In genomic region chr2:172904614-172905013, GRCm38 (mm10) we compare ENCODE assay signal across 21 mouse cellular contexts. TPM values are rescaled to one million over a fixed set of nuclear protein-coding genes. Genes with fewer than 3 reads are reported as not detected.
DNase-seq lines count a peak whose midpoint lies in the region; ATAC-seq and TF ChIP-seq lines count a peak whose summit lies in the region.
"Had no signal": no experiment of that assay in that cellular context is flagged by ENCODE, and none has a peak within 500 bp of the region (broad histone marks: within the 10 kb centered on the region; RNA-seq: fewer than 3 reads in every experiment).

No protein-coding gene starts in this region.

- no peak for ATAC-seq in intestine, embryonic 16.5 days
- ATAC-seq: CD4-positive, CD25-positive, alpha-beta regulatory T cell, adult 4 months; forebrain, embryonic 16.5 days; hindbrain, postnatal 0 days had no signal

- H3K4me1 ChIP-seq in heart, embryonic 10.5 days = peaks cover 86% of the 10 kb centered on the region
- H3K4me1 ChIP-seq in intestine, embryonic 16.5 days (ENCODE audit: control insufficient read depth, insufficient read depth, low read length) = peaks cover 30% of the 10 kb centered on the region
- no peaks in the 10 kb centered on the region for H3K4me1 ChIP-seq in cerebellum, adult 2 months (ENCODE audit: control insufficient read depth, insufficient read depth, low read length)

- 83% methylated on average over 6 of the region's 6 CpGs for WGBS in heart, embryonic 10.5 days
- 87% methylated on average over 6 of the region's 6 CpGs for WGBS in intestine, embryonic 16.5 days
- 75% methylated on average over 6 of the region's 6 CpGs for WGBS in cerebellum, adult 2 months

- no peak overlapping the region for H3K4me3 ChIP-seq in heart, embryonic 10.5 days
- H3K4me3 ChIP-seq in intestine, embryonic 16.5 days (ENCODE audit: low read length) = no peak overlapping the region
- no peak overlapping the region for H3K4me3 ChIP-seq in cerebellum, adult 2 months (replicated peaks; ENCODE audit: insufficient read depth, low read depth, low read length)
- H3K4me3 ChIP-seq: heart, embryonic 12.5 days; hindbrain, embryonic 12.5 days had no signal

- no peak for TF ChIP-seq CTCF in cerebellum, adult 2 months (IDR thresholded peaks at IDR 0.05; ENCODE audit: borderline replicate concordance, insufficient read depth, low read depth, low read length)

- TF ChIP-seq POLR2A in cerebellum, adult 2 months (IDR thresholded peaks at IDR 0.05; ENCODE audit: borderline replicate concordance, insufficient read depth, low read length) = no peak

- H3K9ac ChIP-seq in intestine, embryonic 16.5 days (ENCODE audit: low read depth, low read length) = no peak overlapping the region
- H3K9ac ChIP-seq: heart, embryonic 12.5 days; hindbrain, embryonic 12.5 days had no signal

- peak overlapping the region; percentile 67; the same call in 1 of the 2 replicates for H3K27ac ChIP-seq in heart, embryonic 10.5 days
- peak overlapping the region; percentile 61 for H3K27ac ChIP-seq in intestine, embryonic 16.5 days (ENCODE audit: low read length)
- no peak overlapping the region for H3K27ac ChIP-seq in cerebellum, adult 2 months (ENCODE audit: insufficient read depth, low read length)
- H3K27ac ChIP-seq: hindbrain, embryonic 12.5 days; hindbrain, postnatal 0 days had no signal

- peak; percentile 74 to 75 for DNase-seq in adrenal gland, adult (ENCODE audit: inconsistent age in 2 of 2, low spot score in 1 of 2)
- DNase-seq in adrenal gland, postnatal 25 days = no peak
- DNase-seq in heart, embryonic 10.5 days (ENCODE audit: low spot score) = no peak
- no peak for DNase-seq in heart, postnatal 14 days
- DNase-seq in adrenal gland, postnatal 36 days = peak; percentile 50 to 55
- no peak for DNase-seq in cerebellum, adult 2 months
- no peak for DNase-seq in layer of hippocampus, postnatal 14 days (ENCODE audit: low spot score in 2 of 2)
- DNase-seq: B cell, adult 2 months; cerebellum, adult 11 months; cerebellum, adult 9-10 months; cerebellum, postnatal 36 days; gastrocnemius, postnatal 10 days; heart, adult 18-20 months; kidney, adult 8-10 months had no signal

- intact Hi-C loops in heart, postnatal 14 days (cut with DNase I) = loop anchor here (5.0 kb wide), 1 partner anchor 32 kb away; no protein-coding TSS in a partner anchor

- H3K9me3 ChIP-seq in heart, embryonic 10.5 days = no peaks in the 10 kb centered on the region
- H3K9me3 ChIP-seq in intestine, embryonic 16.5 days (ENCODE audit: control insufficient read depth, low read length) = no peaks in the 10 kb centered on the region
- H3K9me3 ChIP-seq: heart, embryonic 12.5 days; hindbrain, embryonic 12.5 days had no signal

- H3K36me3 ChIP-seq in heart, embryonic 10.5 days = peaks cover 9% of the 10 kb centered on the region; the same call in 1 of the 2 replicates
- H3K36me3 ChIP-seq in intestine, embryonic 16.5 days (ENCODE audit: control insufficient read depth, insufficient read depth, low read length) = no peaks in the 10 kb centered on the region
- H3K36me3 ChIP-seq: G1E; hindbrain, embryonic 12.5 days had no signal

- no peaks in the 10 kb centered on the region for H3K27me3 ChIP-seq in heart, embryonic 10.5 days (ENCODE audit: insufficient read depth, poor library complexity, severe bottlenecking)
- H3K27me3 ChIP-seq in intestine, embryonic 16.5 days (replicated peaks; ENCODE audit: control insufficient read depth, insufficient read depth, low read length) = no peaks in the 10 kb centered on the region
- H3K27me3 ChIP-seq in cerebellum, adult 2 months (ENCODE audit: control insufficient read depth, insufficient read depth, low read length) = no peaks in the 10 kb centered on the region
- H3K27me3 ChIP-seq: heart, embryonic 12.5 days; hindbrain, embryonic 12.5 days had no signal

- no peak overlapping the region for H3K4me2 ChIP-seq in intestine, embryonic 16.5 days (ENCODE audit: low read depth, low read length)
- H3K4me2 ChIP-seq: heart, embryonic 12.5 days; hindbrain, embryonic 12.5 days had no signal

RNA-seq across cellular contexts. Expression of gene Bmp7, which starts 35.5 kb away (rescaled TPM):
- 23.6 and 27.4 TPM in 2 replicates for total RNA-seq in adrenal gland, postnatal 25 days (2021)
- polyA plus RNA-seq in heart, embryonic 10.5 days (2016; fragmentation: Nextera tagmentation; extraction: Ambion mirVana) = 49.5 and 70.0 TPM in 2 replicates
- 1 to 10 TPM; 1.7 to 2.6 TPM for total RNA-seq in heart, postnatal 14 days (2021)
- 10 to 100 TPM; 30.1 to 68.2 TPM for total RNA-seq in adrenal gland, postnatal 36 days (2021)
- 19.6 and 24.9 TPM in 2 replicates for polyA plus RNA-seq in intestine, embryonic 16.5 days (2015; fragmentation: Nextera tagmentation; extraction: Ambion mirVana)
- 3.9 and 6.0 TPM in 2 replicates for polyA plus RNA-seq in cerebellum, adult 2 months (2012; rRNA removed)
- total RNA-seq in layer of hippocampus, postnatal 14 days (2021) = 1 to 10 TPM; 6.1 to 7.1 TPM
- polyA plus RNA-seq: G1E had no signal

Comparison
In these comparisons a context has a peak if more than half of its experiments do, and no peak if none do; other contexts are left out.
1. DNase-seq: peak in adrenal gland, adult (2 of 2) and adrenal gland, postnatal 36 days (2 of 2); none in adrenal gland, postnatal 25 days (single experiment), heart, embryonic 10.5 days (single experiment), heart, postnatal 14 days (0 of 2), cerebellum, adult 2 months (0 of 2) and layer of hippocampus, postnatal 14 days (0 of 2).